Mouse (Mus musculus) left cerebral cortex, postnatal 4 days (tissue): ENCODE results near the gene Trit1. TPM values are rescaled to one million over a fixed set of nuclear protein-coding genes. Genes with fewer than 3 reads are reported as not detected.

ENCODE experiments used
- DNase-seq: peaks from one replicate; pipeline ENCODE4 v3.0.0-alpha.2; 2022
- intact Hi-C: fragments of 180-260 bp; cut with DNase I; formaldehyde crosslinking; loops from one replicate; pipeline ENCODE4 v1.15.1; 2025
- total RNA-seq, 2 experiments: library from RNA; stranded (reverse); gene quantifications; 2 replicates each; pipeline ENCODE4 v1.2.3; 2021

Trit1 gene
- total RNA-seq, 2 experiments from 2014 or later, result 29.9 to 30.5 TPM

- no peak for DNase-seq
- intact Hi-C loops, result no loop called here
Observed at GRCm38 (mm10) chr4:123093064-123093776, 76.8 kb downstream of the Trit1 start.

- intact Hi-C loops, result no loop called here
- DNase-seq, result no peak
Observed at GRCm38 (mm10) chr4:123093869-123094268, 77.5 kb downstream of the Trit1 start.

Other genes with a start within 250 kb of the Trit1 start
- 10 to 100 TPM; 48.2 to 52.9 TPM for gene Ppt1, start 180.4 kb upstream of the Trit1 start, total RNA-seq
- 100 to 1,000 TPM; 174 to 186 TPM for gene Cap1, start 130.5 kb upstream of the Trit1 start, total RNA-seq
- gene Mfsd2a, start 55.4 kb upstream of the Trit1 start, total RNA-seq, result 10 to 100 TPM; 35.4 TPM
- 10 to 100 TPM; 60.5 to 66.1 TPM for gene Mycl, start 20.9 kb upstream of the Trit1 start, total RNA-seq
- gene Bmp8b, start 88.6 kb downstream of the Trit1 start, total RNA-seq, result under 1 TPM; 0.34 to 0.82 TPM
- gene Oxct2b, start 99.7 kb downstream of the Trit1 start, total RNA-seq, result under 1 TPM in 1 of 2 experiments, not detected in 1; 0.77 TPM
- gene Ppie, start 123.4 kb downstream of the Trit1 start, total RNA-seq, result 10 to 100 TPM; 30.3 to 31.5 TPM
- gene Hpcal4, start 166.6 kb downstream of the Trit1 start, total RNA-seq, result 10 to 100 TPM; 69.1 to 73.9 TPM
- gene Nt5c1a, start 184.9 kb downstream of the Trit1 start, total RNA-seq, result 1 to 10 TPM; 3.6 to 4.9 TPM
- 1 to 10 TPM; 5.9 to 6.6 TPM for gene Heyl, start 217.0 kb downstream of the Trit1 start, total RNA-seq
- 10 to 100 TPM; 62.6 to 65.5 TPM for gene Pabpc4, start 245.8 kb downstream of the Trit1 start, total RNA-seq